Mouse (Mus musculus) cortical plate, adult 2 months (tissue): ENCODE data around the gene Hyal5. TPM values are rescaled to one million over a fixed set of nuclear protein-coding genes. Genes with fewer than 3 reads are reported as not detected.

ENCODE experiments used
- H3K27ac ChIP-seq: fragments of 200-500 bp; 2 replicates; pipeline ENCODE4 v1.5.1; 2012; ENCODE audit warnings: low read length, control low read depth, inconsistent platforms; ENCODE audit not compliant: insufficient read depth
- H3K4me1 ChIP-seq: fragments of 200-500 bp; 2 replicates; pipeline ENCODE4 v1.6.1; 2011; ENCODE audit warnings: low read length; ENCODE audit not compliant: control insufficient read depth, insufficient read depth
- H3K4me3 ChIP-seq: fragments of 200-500 bp; 2 replicates; pipeline ENCODE4 v1.5.1; 2011; ENCODE audit warnings: mild to moderate bottlenecking, low read length, control low read depth; ENCODE audit not compliant: insufficient read depth
- CTCF ChIP-seq: fragments of 200-500 bp; IDR thresholded peaks from 2 replicates; pipeline ENCODE4 v1.5.1; 2011; ENCODE audit warnings: mild to moderate bottlenecking, control low read depth, low read length; ENCODE audit not compliant: insufficient read depth; ENCODE audit errors: extremely low read depth
- POLR2A ChIP-seq: fragments of 200-500 bp; IDR thresholded peaks from 2 replicates; pipeline ENCODE4 v1.6.1; 2011; ENCODE audit warnings: mild to moderate bottlenecking, low read length, control low read depth; ENCODE audit not compliant: insufficient read depth; ENCODE audit errors: extremely low read depth
- polyA plus RNA-seq: library from polyadenylated mRNA; depleted of rRNA; stranded (reverse); fragments of >200 nt; gene quantifications from 2 replicates; pipeline ENCODE4 v1.2.3, GENCODE M21; 2012; rRNA removed

The Hyal5 gene
- not detected in 2 replicates for polyA plus RNA-seq

DNA sequence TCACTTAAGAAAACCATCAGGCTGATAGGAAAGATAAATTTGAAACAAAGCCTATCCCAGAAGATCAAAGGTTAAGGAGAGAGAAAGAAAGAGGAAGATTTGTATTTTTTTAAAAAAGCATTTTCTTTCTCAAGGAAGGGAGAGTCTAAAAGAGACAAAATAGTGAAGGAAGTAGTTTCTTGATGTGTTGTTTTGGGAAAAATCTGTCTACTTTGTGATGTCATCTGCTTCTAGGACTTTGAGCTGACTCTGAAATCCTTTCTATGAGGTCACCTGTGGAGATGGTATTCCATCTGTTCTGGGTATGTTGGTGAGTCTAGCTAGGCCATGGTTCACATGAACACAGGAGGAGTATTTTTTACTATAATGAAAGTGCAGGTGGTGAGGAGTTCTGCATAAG lies at the start of gene Hyal5:
Gene Hyal5, plus strand, starts transcription at position 301 of the 400 bp plus-strand sequence.
- TF ChIP-seq CTCF, result no peak
- TF ChIP-seq POLR2A, result no peak
- no peak within 1 kb of the TSS for H3K4me3 ChIP-seq
- no peaks in the 10 kb centered on the region for H3K4me1 ChIP-seq
- H3K27ac ChIP-seq, result no peak within 1 kb of the TSS

GRCm38 (mm10) chr6:24822070-24822469 lies 35.7 kb upstream of the Hyal5 start:
- no peak overlapping the region for H3K4me3 ChIP-seq
- TF ChIP-seq CTCF (no peak), POLR2A (no peak)
- H3K27ac ChIP-seq, result no peak overlapping the region
- no peaks in the 10 kb centered on the region for H3K4me1 ChIP-seq

DNA sequence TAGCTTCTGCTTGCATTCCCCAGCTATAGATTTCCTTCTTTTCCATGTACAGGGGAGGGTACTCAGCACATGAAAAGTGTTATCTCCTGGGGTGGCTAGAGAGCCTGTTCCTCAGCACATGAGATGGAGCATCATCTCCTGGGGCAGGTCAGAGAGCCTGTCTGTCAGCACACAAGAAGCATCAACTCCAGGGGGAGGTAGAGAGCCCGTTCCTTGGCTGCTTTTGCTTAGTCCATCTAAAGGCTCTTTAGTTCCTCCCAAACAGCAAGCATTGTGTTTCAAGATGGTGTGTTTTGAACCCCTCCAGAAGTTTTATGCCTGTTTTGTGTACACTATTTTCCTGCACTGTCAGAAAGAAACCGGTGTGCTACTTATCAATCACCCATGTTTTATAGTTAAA lies 2.5 kb downstream of the Hyal5 start:
- H3K4me3 ChIP-seq, result no peak overlapping the region
- no peaks in the 10 kb centered on the region for H3K4me1 ChIP-seq
- H3K27ac ChIP-seq, result no peak overlapping the region
- TF ChIP-seq POLR2A, result no peak

DNA sequence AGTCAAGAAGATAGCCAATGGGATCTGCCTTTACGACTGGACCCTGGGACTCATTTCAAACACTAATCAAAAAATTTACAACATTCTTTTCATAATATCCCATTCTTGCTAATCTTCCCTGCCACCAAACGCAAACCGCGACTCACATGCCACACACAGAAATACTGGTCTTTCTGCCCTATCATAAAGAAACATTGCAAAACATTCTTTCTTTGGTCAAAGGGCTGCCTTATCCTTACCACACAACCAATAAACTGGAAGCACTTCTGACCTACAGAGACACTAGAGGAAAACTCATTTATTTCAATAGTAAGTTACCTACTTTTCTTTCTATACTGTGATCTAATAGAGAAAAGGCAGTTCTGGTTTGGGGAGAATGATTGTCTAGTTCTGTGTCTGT lies 5.9 kb downstream of the Hyal5 start:
- no peak overlapping the region for H3K27ac ChIP-seq
- no peak overlapping the region for H3K4me3 ChIP-seq
- TF ChIP-seq CTCF (no peak), POLR2A (no peak)
- no peaks in the 10 kb centered on the region for H3K4me1 ChIP-seq

- H3K4me3 ChIP-seq, result no peak overlapping the region; the same call in 1 of the 2 replicates
- no peaks in the 10 kb centered on the region for H3K4me1 ChIP-seq
- no peak overlapping the region for H3K27ac ChIP-seq
- 0 out of 2 replicates have a peak, but pooled peaks have one; percentile 37 for TF ChIP-seq CTCF
- no peak for TF ChIP-seq POLR2A
Observed at GRCm38 (mm10) chr6:24894146-24894873, 36.5 kb downstream of the Hyal5 start.

DNA sequence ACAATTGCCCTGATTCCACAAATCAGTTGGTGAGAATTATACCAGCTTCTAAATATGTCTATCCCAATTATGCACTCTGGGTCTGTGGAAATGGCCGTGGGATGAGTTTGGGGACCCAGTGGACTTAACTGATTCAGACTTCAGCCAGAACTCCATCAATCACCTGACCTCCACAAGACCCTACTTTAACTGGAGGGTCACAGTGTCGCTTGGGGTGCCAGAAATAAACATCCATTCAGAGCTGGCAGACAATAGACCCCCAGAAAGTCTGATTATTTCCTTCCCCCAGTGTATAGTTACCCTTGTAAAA lies 37.0 kb downstream of the Hyal5 start:
- Histone ChIP-seq H3K4me3 (no peak overlapping the region; the same call in 1 of the 2 replicates), H3K27ac (no peak overlapping the region), H3K4me1 (no peaks in the 10 kb centered on the region)
- no peak for TF ChIP-seq CTCF
- TF ChIP-seq POLR2A, result no peak

GRCm38 (mm10) chr6:24905101-24905500 lies 47.3 kb downstream of the Hyal5 start:
- TF ChIP-seq POLR2A, result no peak
- no peak for TF ChIP-seq CTCF
- Histone ChIP-seq H3K4me3 (no peak overlapping the region), H3K27ac (no peak overlapping the region), H3K4me1 (no peaks in the 10 kb centered on the region)

- no peak for TF ChIP-seq CTCF
- no peak for TF ChIP-seq POLR2A
- Histone ChIP-seq H3K4me3 (no peak overlapping the region), H3K27ac (no peak overlapping the region), H3K4me1 (no peaks in the 10 kb centered on the region)
Observed at GRCm38 (mm10) chr6:24907824-24908223, 50.0 kb downstream of the Hyal5 start.

DNA sequence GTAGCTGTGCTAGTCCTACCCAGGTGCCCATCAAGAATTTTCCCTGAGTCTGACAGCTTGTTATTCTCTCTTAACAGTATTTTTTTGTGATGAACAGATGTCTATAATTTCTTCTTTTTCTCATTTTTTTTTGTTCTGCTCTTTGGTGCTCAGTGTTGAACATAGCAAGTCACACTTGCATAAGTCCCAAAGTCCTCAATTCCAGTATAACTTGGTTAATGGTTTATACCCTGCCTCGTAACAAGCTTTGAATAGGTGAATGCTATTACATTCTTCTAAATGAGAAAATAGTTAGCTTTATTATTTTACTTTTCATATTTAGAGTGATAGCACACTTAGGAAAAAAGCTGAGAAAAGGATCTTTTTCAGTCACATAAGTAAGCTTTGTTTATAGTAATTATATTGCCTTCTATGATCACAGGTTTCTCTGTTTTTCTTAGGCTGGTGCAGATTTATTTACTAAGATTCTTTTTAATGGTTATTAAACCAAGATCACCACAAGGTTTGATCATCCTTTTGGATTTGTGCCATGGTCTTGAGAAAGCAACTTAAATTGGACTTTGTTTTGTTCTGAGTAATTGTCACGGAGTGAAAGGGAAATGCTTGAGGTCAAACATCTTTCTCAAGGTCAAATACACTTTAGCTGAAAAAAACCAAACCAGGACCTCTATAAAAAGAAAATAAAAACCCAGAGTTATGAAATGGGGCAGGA lies 52.4 kb downstream of the Hyal5 start:
- Histone ChIP-seq H3K4me3 (no peak overlapping the region), H3K27ac (no peak overlapping the region), H3K4me1 (no peaks in the 10 kb centered on the region)
- TF ChIP-seq POLR2A (no peak), CTCF (no peak)

DNA sequence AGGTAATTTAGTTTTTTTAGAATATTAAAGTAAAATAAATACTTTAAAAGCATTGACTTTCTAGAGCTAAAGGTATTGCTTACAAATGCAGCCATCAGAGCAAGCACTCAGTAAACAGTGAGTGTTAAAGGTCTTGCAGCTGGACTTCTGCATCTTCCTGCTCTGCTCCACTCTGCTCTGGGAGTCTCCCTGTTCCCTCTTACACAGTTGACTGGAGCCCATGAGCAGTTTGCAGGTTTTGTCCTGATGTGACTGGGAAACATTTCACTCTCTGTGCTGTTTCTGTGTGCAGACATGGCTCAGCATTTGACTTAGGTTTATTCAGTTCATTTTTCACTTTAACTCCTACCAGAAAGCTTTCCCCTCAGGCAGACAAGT lies 52.9 kb downstream of the Hyal5 start:
- Histone ChIP-seq H3K4me3 (no peak overlapping the region), H3K27ac (no peak overlapping the region), H3K4me1 (no peaks in the 10 kb centered on the region)
- TF ChIP-seq CTCF (no peak), POLR2A (no peak)
